In genomic region chr1:138785856-138786255, GRCm38 (mm10) we compare ENCODE assay signal across 14 mouse cellular contexts.
DNase-seq lines count a peak whose midpoint lies in the region; ATAC-seq and TF ChIP-seq lines count a peak whose summit lies in the region.
"Had no signal": no experiment of that assay in that cellular context is flagged by ENCODE, and none has a peak within 500 bp of the region (broad histone marks: within the 10 kb centered on the region; RNA-seq: fewer than 3 reads in every experiment).

No protein-coding gene starts in this region.

- no peak overlapping the region for H3K27ac ChIP-seq in midbrain, embryonic 12.5 days (replicated peaks)
- H3K27ac ChIP-seq in midbrain, postnatal 0 days (ENCODE audit: low read depth, low read length): no peak overlapping the region
- H3K27ac ChIP-seq: kidney, embryonic 15.5 days; liver, embryonic 14.5 days had no signal

- no peak overlapping the region for H3K9ac ChIP-seq in midbrain, embryonic 12.5 days (replicated peaks)
- H3K9ac ChIP-seq in midbrain, postnatal 0 days (replicated peaks; ENCODE audit: low read length, poor library complexity, severe bottlenecking): no peak overlapping the region
- H3K9ac ChIP-seq: kidney, embryonic 15.5 days; liver, embryonic 14.5 days had no signal

- H3K9me3 ChIP-seq in midbrain, embryonic 12.5 days: no peaks in the 10 kb centered on the region
- no peaks in the 10 kb centered on the region for H3K9me3 ChIP-seq in midbrain, postnatal 0 days (ENCODE audit: low read length)
- H3K9me3 ChIP-seq: kidney, embryonic 15.5 days had no signal

- H3K4me1 ChIP-seq in midbrain, embryonic 12.5 days: peaks cover 5% of the 10 kb centered on the region; the same call in 1 of the 2 replicates
- H3K4me1 ChIP-seq in midbrain, postnatal 0 days (ENCODE audit: insufficient read depth, low read length): no peaks in the 10 kb centered on the region
- H3K4me1 ChIP-seq: kidney, embryonic 15.5 days had no signal

- H3K36me3 ChIP-seq in midbrain, embryonic 12.5 days: no peaks in the 10 kb centered on the region
- H3K36me3 ChIP-seq in midbrain, postnatal 0 days (ENCODE audit: insufficient read depth, low read length): no peaks in the 10 kb centered on the region
- H3K36me3 ChIP-seq: kidney, embryonic 15.5 days had no signal

- H3K27me3 ChIP-seq in midbrain, embryonic 12.5 days: no peaks in the 10 kb centered on the region
- H3K27me3 ChIP-seq in midbrain, postnatal 0 days (ENCODE audit: insufficient read depth, low read length): no peaks in the 10 kb centered on the region
- H3K27me3 ChIP-seq: kidney, embryonic 15.5 days had no signal

- WGBS in midbrain, embryonic 12.5 days: 69% methylated on average over 10 of the region's 10 CpGs
- 44% methylated on average over 10 of the region's 10 CpGs for WGBS in midbrain, postnatal 0 days

- no peak overlapping the region for H3K4me2 ChIP-seq in midbrain, embryonic 12.5 days (replicated peaks)
- H3K4me2 ChIP-seq in midbrain, postnatal 0 days (ENCODE audit: low read depth, low read length, poor library complexity, severe bottlenecking): no peak overlapping the region
- H3K4me2 ChIP-seq: kidney, embryonic 15.5 days had no signal

- peak; percentile 12 to 20 for DNase-seq in cerebellum, postnatal 10 days
- DNase-seq in cerebellum, adult 18-20 months: no peak
- no peak for DNase-seq in midbrain, postnatal 0 days (ENCODE audit: low spot score)
- peak; percentile 53 for DNase-seq in induced T-regulatory cell, adult 2 months (ENCODE audit: low read depth)
- peak; percentile 62 to 72 for DNase-seq in thymus, postnatal 10 days (ENCODE audit: low spot score in 2 of 2)
- no peak for DNase-seq in ovary, postnatal 14 days (ENCODE audit: low spot score)
- DNase-seq in kidney, adult 9 months: no peak
- DNase-seq: adrenal gland, adult 2 months; embryo, embryonic 11 days; heart, postnatal 14 days; layer of hippocampus, postnatal 36 days had no signal

- no peak overlapping the region for H3K4me3 ChIP-seq in midbrain, embryonic 12.5 days
- H3K4me3 ChIP-seq in midbrain, postnatal 0 days (ENCODE audit: low read depth, low read length): no peak overlapping the region
- H3K4me3 ChIP-seq: kidney, embryonic 15.5 days had no signal

- TF ChIP-seq CTCF in midbrain, postnatal 0 days (IDR thresholded peaks at IDR 0.05): no peak

- ATAC-seq in midbrain, embryonic 12.5 days (ENCODE audit: low FRiP score, low read depth): peak; percentile 63
- no peak for ATAC-seq in midbrain, postnatal 0 days (ENCODE audit: low FRiP score)

Comparison
In these comparisons a context has a peak if more than half of its experiments do, and no peak if none do; other contexts are left out.
1. DNase-seq: peak in cerebellum, postnatal 10 days (2 of 2), induced T-regulatory cell, adult 2 months (single experiment) and thymus, postnatal 10 days (2 of 2); none in cerebellum, adult 18-20 months (0 of 2), midbrain, postnatal 0 days (single experiment), ovary, postnatal 14 days (single experiment) and kidney, adult 9 months (single experiment).